Mouse (Mus musculus) kidney, postnatal 14 days (tissue): ENCODE results near the gene 4921517D22Rik.
"Not testable (repeated sequence)": the region's sequence is repeated elsewhere in the genome, so short reads cannot be mapped to it uniquely, and the experiment has no call there.

Source experiments
- DNase-seq: peaks from one replicate; pipeline ENCODE4 v3.0.0; 2022; ENCODE audit warnings: mixed read lengths

The 4921517D22Rik gene

DNA sequence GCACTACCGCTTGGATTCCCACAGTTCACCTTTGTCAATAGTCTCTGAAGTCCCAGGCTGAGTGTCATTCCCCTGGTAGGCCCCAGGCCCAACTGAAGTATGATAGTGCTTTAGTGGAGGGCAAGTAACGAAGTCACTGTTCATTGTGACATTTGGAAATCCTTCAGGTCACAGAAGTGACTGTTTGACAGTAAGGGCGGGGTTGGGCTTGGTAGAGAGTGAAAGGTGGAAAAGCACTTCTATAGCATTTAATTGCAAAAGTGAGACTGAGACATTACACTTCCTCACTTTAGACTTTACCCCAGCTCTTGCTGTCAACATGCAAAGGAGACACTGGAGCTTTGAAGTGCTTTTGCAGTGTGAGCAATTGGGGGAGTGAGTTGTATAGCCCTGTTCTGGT is at the start of gene 4921517D22Rik:
4921517D22Rik (minus strand) TSS at position 101 of the 400 bp plus-strand sequence.
- DNase-seq = no peak

DNA sequence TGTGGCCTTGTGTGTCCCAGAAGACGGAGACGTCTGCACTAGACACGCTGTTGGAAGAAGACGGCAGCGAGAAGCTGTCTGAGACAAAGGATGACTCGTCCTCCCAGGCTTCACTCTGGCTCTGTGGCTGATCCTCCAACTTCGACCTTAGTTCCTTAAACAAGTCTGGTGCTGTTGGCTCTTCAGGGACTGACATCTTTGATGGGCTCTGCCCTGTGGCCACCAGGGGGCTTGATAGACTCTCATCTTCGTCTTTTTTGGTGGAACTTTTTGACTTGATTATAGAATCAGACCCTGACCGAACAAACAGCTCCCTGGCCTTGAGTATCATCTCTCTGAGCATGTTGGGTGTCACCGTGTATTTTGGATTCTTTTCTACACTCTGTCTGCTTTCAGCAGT is 47.8 kb upstream of the 4921517D22Rik start:
- DNase-seq = peak; percentile 27

DNA sequence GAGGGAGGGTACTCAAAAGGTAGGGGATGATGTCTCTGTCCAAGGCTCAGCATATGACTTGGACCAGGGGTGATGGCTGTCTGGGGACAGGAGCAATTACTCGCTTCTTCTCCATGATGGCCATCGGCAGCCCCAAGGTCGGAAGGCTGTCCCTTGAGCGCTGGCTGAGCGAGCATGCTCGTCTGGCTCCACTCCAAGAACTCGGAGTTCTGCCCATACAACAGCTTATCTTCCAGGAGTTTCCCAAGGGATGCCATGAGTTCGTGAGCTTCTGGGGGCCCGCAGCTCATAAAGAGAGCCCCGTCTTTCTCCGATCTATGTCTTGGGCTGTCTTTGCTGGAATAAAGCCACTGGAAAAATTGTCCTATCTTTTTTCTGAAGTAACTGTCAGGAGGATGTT is 47.2 kb upstream of the 4921517D22Rik start:
- DNase-seq = peak; percentile 28

DNA sequence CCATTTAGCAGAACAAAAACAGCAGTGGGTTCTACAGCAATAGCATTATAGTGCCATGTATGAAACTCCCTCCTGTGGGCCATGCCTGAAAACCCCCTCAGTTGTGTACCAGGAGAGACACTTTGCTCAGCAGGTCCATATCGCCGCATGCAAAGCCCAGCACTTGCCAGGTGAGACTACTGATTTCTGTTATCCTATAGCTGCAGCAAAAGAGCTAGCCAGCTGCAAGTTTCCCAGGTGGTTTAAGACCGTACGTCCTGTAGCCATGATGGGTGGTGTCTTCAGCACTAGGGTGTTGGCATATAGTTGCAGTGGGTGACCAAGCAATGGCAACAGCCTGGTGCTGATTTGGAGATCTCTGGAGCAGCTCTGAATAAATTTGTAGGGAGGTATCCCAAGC is 45.5 kb upstream of the 4921517D22Rik start:
- DNase-seq = no peak

DNA sequence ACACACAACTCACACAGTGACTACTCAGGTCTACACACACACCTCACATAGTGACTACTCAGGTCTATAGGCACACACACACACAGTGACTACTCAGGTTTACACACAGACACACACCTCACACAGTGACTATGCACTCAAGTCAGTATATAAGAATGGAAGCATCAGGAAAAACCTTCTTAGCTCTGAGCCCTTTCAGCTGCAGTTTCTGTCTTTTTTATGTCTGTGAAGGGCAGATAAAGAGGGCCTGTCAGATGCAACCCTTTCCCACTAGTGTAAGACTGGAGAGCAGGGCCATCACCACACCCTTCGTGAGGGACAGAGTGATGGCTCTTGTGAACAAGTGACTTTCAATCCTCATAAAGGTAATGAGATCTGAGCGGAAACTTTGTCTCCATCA is 44.5 kb upstream of the 4921517D22Rik start:
- no peak for DNase-seq

DNA sequence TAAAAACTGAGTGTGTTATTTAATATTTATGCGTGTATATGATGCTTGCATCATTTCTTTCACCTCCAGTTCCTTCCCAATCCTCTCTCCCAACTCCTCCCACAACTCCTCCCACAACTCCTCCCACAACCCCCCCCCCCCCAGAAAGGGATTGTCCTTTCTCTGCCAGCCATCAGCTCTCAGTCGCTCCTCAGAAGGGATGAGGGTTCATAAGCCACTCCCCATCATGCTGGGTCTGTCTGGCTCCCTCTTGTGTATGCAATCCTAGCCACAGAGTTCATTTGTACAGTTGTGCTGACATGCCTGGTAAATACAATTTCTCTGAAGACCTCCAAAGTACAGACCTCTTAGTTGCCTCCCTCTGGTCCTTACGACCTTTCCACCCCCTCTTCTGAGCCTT is 41.3 kb upstream of the 4921517D22Rik start:
- DNase-seq = no peak

DNA sequence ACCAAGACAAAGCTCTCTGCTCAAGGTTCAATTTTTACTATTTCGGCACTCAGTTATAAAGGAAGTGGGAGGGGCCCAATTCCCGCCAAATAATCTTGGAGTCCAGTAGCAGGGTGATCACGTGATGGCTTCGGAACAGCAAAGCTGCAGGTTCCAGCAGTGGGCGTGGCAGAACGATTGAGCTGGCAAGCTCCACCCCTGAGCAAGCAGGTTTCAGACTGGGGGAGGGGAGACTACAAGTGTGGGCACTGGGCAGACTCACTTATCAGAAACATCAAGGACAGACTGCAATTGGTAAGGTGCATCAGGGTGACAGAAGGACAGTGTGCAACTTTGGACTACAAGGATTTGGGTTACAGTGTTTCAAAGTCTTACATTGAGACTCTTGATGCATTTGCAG is 40.4 kb upstream of the 4921517D22Rik start:
- not testable (repeated sequence) for DNase-seq

DNA sequence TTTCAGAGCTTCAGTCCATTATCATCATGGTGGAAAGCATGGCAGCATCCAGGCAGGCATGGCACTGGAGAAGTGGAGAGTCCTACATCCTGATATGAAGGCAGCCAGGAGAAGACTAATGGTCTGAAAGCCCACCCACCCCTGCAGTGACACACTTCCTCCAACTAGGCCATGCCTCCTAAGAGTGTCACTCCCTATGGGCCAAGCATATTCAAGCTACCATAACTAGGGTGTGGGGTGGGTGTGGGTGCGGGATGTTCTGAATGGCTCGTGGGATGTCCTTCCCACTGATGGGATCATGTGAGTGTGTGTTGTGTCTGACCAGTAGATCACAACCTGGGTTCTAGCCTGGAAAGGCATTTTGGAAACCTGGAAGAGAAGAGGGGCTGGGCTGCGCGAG is 40.0 kb upstream of the 4921517D22Rik start:
- DNase-seq = no peak

DNA sequence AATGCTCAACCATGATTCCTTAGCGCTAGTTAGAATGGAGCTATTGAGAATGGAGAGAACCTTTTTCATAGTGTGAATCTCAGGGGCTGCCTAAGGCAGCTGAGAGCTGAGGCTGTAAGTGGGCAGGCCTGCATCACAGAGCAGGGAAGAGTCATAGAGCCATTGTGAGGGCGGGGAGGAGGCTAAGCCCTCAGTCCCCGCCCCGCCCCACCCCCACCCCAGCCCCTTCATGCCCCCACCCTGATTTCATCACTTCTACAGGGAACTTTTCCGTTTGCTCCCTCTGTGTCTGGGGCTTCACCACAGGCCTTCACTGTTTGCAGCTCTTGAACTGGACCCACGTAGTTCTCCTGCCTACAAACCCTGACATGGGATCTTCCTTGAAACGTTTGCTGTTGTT is 37.7 kb upstream of the 4921517D22Rik start, which contains the start of gene Spata31d1d:
Spata31d1d (minus strand) TSS at position 101 of the 400 bp plus-strand sequence.
- no peak for DNase-seq

DNA sequence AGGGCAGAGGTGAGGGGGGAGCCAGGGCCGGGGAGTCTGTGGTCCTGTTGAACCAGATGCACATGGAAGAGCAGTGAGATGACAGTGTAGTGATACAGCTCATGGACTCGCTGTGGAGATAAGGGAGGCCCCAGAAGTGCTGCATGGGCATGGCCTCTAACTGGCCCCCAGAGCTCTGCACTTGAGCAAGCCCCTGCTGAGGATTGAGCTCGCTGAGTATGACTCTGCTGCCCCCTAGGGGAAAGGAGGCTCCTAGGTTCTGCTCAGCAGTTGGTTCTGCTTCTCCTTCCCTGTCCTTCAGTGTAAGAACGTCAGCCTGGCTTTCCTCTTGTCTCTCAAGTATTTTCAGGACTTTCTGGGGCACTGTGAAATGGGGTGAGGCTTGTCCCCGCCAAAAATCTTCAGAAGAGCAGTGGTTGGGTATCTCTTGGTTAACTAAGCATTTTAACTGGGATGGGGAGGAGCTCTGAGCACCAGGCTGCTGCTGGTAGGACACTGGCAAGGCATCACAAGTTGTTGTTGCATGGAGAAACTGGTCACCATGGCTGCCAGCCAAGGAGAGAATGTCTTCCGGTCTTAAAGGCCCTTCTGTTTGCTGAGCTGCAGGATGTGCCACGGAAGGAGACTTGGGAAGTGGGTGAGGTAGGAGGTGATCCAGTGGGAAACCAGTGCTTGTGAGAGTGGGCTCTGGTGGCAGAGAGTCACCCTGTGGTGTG is 34.6 kb upstream of the 4921517D22Rik start:
- DNase-seq = peak; percentile 85

DNA sequence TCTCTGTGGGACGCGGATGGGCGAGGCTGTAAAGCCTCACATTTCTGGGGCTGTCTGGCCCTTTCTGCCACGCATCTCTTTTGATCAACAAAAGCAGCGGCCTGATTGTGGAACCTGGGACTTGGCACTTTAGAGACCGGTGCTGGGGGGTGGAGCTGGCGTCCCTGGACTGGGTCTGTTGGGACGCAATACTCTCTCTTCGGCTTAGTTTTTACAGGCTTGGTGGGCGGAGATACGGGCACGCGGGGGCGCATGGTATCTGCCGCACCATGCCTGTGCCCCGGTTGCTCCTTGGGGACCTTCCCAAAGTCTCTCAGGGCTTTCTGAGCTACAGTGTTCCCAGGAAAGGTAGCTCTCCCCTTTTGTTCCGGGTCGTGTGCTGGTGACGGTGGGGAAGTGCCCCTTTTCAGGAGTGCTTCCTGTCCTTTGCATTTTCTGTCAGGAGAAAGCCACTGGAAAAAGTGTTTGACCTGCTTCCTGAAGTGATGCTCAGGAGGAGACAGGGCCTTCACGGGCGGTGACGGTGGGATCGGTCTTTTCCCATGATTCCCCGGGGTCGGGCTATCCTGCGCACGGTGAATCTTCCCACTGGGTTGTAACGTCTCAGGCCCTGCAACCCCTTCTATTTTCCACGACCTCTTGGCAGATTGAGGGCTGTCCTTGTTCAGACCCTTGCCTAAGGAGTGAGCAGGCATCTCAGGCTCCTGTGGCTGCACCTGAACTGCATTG is 32.4 kb upstream of the 4921517D22Rik start:
- no peak for DNase-seq

DNA sequence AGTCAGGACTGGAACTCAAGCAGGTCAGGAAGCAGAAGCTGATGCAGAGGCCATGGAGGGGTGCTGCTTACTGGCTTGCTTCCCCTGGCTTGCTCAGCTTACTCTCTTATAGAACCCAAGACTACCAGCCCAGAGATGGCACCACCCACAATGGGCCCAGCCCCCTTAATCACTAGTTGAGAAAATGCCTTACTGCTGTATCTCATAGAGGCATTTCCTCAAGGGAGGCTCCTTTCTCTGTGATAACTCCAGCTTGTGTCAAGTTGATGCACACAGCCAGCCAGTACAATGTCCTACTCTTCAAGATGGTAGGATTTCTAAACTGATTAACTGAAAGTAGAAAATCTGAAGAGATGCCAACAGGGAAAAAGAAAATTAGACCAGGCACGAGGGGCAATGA is 28.2 kb upstream of the 4921517D22Rik start:
- not testable (repeated sequence) for DNase-seq

DNA sequence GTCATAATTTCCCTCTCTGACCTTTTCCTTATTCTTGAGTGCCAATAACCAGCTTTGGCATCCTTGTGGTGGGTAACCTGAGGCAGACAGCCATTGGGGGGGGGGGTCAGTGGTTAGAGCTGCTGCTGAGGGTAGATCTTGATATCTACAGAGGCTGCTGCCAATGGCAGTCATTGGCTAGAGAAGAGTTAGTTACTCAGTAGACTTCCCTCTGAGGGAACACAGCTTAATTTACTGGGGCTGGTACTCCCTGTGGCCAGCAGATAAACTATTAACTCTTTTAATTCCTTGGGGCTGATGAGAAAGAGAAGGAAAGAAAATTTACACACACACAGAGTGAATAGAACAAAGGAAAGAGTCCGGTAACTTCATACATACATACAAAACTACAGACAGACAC is 25.6 kb upstream of the 4921517D22Rik start:
- no peak for DNase-seq

DNA sequence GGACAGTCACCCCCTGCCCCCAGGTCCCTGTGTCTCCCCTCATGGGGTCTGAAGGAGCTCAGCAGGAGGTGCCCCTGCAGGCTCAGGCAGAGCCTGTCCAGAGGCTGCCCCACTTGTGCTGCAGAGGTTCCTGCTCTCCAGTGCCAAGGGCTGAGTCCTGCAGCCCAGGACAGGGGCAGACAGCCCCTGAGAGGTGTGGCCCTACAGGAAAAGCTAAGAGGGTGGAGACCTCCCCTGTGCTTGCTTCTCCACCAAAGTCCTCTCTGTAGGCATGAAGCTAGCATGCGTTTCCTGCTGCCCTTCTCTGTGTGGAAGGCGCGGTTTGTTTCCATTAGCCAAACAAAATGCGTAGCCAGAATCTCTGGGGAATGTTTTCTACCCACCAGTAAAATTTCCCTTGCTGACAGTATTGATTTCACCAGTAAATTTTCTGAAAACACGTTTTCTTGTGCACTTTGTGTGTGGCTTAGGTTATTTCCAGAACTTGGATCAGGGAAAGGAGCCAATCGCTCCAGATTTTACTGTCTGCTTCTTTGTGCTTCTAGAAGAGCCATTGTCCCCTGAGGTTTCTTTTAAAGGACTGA is 25.0 kb upstream of the 4921517D22Rik start:
- peak; percentile 35 for DNase-seq

DNA sequence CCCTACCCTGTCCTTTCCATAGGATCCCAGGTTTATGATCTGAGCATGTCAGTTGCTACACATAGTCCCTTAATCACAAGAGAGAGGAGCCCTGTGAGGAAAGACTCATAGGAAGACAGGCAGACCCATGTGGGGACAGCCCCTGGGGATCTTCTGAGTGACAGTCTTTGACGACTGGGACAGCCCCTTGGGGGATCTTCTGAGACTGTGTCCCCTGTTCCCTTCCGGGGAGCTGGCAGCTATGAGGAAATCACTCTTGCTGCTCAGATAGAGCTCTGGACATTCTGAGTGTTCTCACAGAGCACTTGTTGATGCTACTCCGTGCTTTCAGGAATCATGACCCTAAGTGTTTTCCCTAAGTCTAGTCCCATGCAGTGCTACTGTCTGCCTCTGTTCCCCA is 19.8 kb upstream of the 4921517D22Rik start:
- no peak for DNase-seq

DNA sequence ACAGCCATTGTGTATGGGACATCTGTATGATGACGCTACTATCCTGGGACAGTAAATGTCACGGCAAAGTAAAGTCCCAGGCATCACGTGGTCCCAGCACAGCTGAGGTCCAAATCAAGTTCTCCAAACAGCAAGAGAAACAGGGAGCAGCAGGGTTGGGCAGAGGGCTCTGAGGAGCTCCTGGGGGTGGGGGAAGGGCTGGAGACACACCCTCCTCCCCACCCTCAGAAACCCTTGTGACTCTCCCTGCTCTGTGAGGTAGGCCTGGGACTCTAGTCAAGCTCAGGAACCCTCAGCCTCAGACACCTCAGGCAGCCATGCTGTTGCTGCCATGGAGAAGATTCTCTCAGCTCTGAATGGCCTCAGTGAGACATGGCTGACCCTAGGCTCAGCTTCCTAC is 18.1 kb upstream of the 4921517D22Rik start, which contains the start of gene Spata31d1b:
Spata31d1b (plus strand) TSS at position 301 of the 400 bp plus-strand sequence.
- not testable (repeated sequence) for DNase-seq

DNA sequence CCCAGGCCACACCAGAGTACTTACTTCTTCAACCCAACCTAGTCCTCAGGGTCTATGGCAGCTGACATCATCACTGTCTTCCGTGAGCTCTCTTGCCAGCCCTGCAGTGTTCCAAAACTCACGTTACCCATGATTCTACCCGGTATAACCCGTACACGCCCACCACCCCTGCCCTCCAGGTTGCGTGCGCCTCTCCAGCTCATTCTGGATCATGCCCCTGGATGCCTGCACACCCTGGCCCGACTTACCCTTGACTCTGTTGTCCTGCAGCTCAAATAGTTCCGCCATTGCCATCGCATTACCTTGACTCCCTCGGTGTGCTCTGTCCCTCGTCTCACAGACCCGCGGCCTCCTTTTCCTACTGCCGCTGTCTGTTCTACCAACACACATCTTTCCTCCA is 16.3 kb upstream of the 4921517D22Rik start, which contains the start of gene Spata31d1a:
Spata31d1a (minus strand) TSS at position 101 of the 400 bp plus-strand sequence.
- no peak for DNase-seq

DNA sequence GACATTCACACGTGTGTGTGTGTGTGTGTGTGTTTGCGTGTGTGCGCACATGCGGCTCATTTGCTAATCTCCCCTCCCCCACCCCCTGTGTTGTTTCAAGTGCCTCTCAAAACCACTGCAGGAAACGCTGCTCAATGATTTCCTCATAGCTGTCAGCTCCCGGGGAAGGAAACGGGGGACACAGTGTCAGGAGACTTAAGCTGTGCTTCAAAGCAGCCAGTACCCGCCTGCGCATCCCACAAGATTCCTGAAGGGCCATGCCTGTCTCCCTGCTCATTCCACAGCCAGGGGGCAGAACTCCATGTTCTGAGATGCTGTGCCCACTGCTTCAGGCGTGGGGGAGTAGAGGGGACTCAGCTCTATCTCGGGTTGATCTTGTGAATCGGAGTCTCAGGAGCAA is 10.7 kb upstream of the 4921517D22Rik start:
- DNase-seq = peak; percentile 57

DNA sequence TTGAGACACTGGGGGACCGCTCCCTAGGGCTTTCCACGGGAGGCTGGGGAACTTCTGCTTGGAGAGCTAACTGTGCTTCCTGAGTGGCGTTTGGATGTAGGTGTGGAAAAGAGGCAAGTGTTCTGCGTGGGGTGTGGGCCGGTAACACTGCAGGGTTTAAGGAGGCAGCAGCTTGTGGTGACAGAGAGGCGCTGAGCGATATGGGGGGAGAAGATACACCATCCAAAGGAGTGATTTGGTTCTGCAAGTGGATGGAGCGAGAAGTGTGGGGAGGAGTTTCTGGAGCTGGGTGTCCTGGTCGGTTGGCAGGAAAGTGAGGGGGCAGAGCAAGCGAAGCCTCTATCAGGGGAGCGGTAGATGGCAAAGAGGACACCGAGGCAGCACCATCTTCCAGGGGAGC is 9.6 kb upstream of the 4921517D22Rik start:
- no peak for DNase-seq

DNA sequence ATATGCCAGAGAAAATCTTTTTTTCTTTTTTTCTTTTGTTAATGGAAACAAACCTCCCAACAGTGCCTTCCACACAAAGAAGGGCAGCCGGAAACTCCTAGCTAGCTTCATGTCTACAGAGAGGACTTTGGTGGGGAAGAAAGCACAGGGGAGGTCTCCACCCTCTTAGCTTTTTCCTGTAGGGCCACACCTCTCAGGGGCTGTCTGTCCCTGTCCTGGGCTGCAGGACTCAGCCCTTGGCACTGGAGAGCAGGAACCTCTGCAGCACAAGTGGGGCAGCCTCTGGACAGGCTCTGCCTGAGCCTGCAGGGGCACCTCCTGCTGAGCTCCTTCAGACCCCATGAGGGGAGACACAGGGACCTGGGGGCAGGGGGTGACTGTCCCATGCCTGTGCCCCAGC is 6.2 kb upstream of the 4921517D22Rik start:
- peak; percentile 12 for DNase-seq

DNA sequence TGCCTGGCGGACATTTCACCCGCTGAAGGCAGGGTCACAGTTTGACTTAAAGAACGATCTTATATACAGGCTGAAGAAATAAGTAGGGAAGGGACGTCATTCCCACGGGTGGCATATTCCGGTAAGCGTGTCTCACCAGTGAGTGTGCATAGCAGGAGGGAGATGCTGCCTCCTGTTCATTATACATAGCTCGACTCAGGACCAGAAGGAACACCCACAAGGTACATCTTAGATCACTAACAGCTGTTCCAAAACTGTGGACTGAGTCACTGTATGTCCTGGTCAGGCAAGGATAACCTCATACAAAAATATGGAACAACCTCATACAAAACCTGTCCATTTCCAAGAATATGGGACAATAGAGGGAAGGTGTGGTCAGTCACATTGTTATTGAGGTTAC is 5.2 kb upstream of the 4921517D22Rik start:
- no peak for DNase-seq

DNA sequence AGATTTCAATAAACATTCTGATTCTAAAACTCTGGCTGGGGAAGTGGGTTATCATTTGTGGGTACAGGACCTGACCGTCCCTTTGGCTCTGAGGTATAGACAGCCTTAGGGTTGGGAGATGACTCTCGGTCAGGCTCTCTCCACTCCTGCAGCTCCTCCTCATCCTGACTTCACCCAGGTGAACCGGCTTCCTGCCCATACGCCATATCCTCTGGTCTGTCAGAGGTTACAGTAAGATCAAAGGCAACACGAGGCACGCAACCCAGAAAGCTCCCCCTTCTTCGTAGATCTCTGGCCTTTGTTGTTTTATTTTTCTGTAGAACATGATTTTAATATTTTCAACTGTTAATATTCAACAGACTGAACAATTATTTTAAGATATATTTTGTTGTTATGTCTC is 1.9 kb upstream of the 4921517D22Rik start:
- no peak for DNase-seq

DNA sequence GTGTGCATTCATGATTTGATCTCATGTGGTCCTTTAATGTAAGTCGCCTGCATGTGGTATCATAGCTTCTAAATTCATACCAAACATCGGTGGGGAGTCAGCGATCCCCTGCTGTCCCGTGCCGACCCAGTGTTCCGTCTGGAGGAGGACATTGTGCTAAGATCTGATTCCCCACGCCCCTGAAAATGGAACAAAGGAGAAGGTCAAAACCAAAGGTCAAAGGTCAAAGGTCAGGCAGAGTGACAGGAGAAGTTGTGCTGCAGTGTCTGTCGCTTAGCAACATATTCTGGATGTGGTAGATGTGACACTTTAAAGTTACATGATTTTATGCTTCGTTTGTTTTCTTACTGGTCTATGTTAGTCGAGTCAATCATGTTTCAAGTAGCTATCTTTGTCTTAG is 2.4 kb downstream of the 4921517D22Rik start:
- DNase-seq = no peak

DNA sequence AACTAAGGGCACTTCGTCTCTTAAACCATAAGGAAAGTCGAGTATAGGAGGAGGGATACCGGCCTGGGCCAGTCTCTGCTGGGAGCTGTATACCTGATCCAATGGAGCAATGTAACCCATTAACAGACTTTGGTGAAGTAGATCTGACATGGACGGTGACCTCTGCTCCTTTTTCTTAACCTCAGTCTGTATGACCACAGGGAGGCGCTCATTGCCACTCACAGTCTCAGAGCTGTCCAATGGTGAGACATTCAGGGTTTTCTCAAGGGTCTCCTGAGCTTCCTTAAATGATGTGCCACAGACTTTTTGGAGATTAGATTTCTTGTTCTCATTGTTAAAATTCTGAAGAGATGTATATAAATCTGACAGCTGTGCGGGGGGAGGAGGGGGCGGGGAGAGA is 3.3 kb downstream of the 4921517D22Rik start:
- DNase-seq = no peak
